In the genomic region with DNA sequence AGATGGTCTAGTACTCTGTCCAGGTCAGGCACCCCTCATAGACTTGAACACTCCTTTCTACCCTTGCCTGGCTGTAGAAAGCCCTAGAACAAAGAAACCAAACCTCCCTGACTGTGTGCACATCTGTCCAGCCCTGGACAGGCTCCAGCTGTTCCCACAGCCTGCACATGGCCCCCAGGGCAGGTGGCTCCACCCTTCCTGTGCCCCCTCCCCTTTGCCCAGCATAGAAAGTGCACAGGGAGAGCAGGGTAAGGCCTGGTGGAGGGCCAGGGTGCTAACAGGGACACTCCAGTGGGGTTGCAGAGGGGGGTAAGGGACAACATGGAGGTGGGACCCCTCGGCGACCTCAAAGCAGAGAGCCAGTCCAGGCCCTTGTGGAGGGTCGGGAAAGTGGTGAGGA, we compare ENCODE assay signal across 10 mouse cellular contexts. TPM values are rescaled to one million over a fixed set of nuclear protein-coding genes. Genes with fewer than 3 reads are reported as not detected.
DNase-seq lines count a peak whose midpoint lies in the region; ATAC-seq and TF ChIP-seq lines count a peak whose summit lies in the region.
"Had no signal": no experiment of that assay in that cellular context is flagged by ENCODE, and none has a peak within 500 bp of the region (broad histone marks: within the 10 kb centered on the region; RNA-seq: fewer than 3 reads in every experiment).

No protein-coding gene starts in this region.

- H3K27me3 ChIP-seq in intestine, embryonic 16.5 days (replicated peaks; ENCODE audit: control insufficient read depth, insufficient read depth, low read length), result no peaks in the 10 kb centered on the region
- no peaks in the 10 kb centered on the region for H3K27me3 ChIP-seq in myocyte (ENCODE audit: control insufficient read depth, insufficient read depth, insufficient read length)

- peaks cover 17% of the 10 kb centered on the region for H3K36me3 ChIP-seq in intestine, embryonic 16.5 days (ENCODE audit: control insufficient read depth, insufficient read depth, low read length)
- H3K36me3 ChIP-seq in myocyte (ENCODE audit: control insufficient read depth, insufficient read depth), result peaks cover 12% of the 10 kb centered on the region

- no peak overlapping the region; the same call in 1 of the 2 replicates for H3K4me3 ChIP-seq in layer of hippocampus, adult 2 months
- peak overlapping the region; percentile 16; the same call in 1 of the 2 replicates for H3K4me3 ChIP-seq in embryonic fibroblast, embryonic 13.5 days (ENCODE audit: insufficient read depth, low read length)
- peak overlapping the region; percentile 84 for H3K4me3 ChIP-seq in intestine, embryonic 16.5 days (ENCODE audit: low read length)
- H3K4me3 ChIP-seq in myocyte, result peak overlapping the region; percentile 95
- H3K4me3 ChIP-seq: erythroblast, embryonic 14.5 days had no signal

- peaks cover 36% of the 10 kb centered on the region for H3K79me2 ChIP-seq in myocyte (ENCODE audit: control insufficient read depth, insufficient read depth)

- DNase-seq in layer of hippocampus, adult 2 months (ENCODE audit: low spot score in 2 of 2), result no peak
- DNase-seq in layer of hippocampus, adult 9-11 months, result no peak
- no peak for DNase-seq in right cerebral cortex, postnatal 36 days (ENCODE audit: low spot score in 2 of 2)
- no peak for DNase-seq in urinary bladder, postnatal 10 days (ENCODE audit: low spot score)
- DNase-seq in gastrocnemius, adult 8-10 months (ENCODE audit: low spot score in 2 of 2), result no peak

- H3K27ac ChIP-seq in layer of hippocampus, adult 2 months, result peak overlapping the region; percentile 18; the same call in 1 of the 2 replicates
- peak overlapping the region; percentile 22 for H3K27ac ChIP-seq in embryonic fibroblast, embryonic 13.5 days (ENCODE audit: insufficient read depth, low read length)
- H3K27ac ChIP-seq in intestine, embryonic 16.5 days (ENCODE audit: low read length), result peak overlapping the region; percentile 77
- H3K27ac ChIP-seq: liver, embryonic 14.5 days had no signal

- WGBS in intestine, embryonic 16.5 days, result 34% methylated on average over 3 of the region's 3 CpGs

- no peaks in the 10 kb centered on the region for H3K9me3 ChIP-seq in intestine, embryonic 16.5 days (ENCODE audit: control insufficient read depth, low read length)

- H3ac ChIP-seq in myocyte (ENCODE audit: control insufficient read depth, insufficient read length), result no peak overlapping the region

- ATAC-seq in intestine, embryonic 16.5 days, result no peak

- no peak for TF ChIP-seq POLR2A in embryonic fibroblast, embryonic 13.5 days (IDR thresholded peaks at IDR 0.05; ENCODE audit: low read depth, low read length)
- TF ChIP-seq POLR2A in myocyte (IDR thresholded peaks at IDR 0.05; ENCODE audit: insufficient read length, low read depth), result no peak

- no peak for TF ChIP-seq CTCF in layer of hippocampus, adult 2 months (conservative IDR thresholded peaks at IDR 0.05)
- no peak for TF ChIP-seq CTCF in embryonic fibroblast, embryonic 13.5 days (IDR thresholded peaks at IDR 0.05; ENCODE audit: borderline replicate concordance, insufficient read depth, low read length)

- peaks cover 10% of the 10 kb centered on the region; the same call in 1 of the 2 replicates for H3K4me1 ChIP-seq in embryonic fibroblast, embryonic 13.5 days (ENCODE audit: control insufficient read depth, insufficient read depth, low read length)
- H3K4me1 ChIP-seq in intestine, embryonic 16.5 days (ENCODE audit: control insufficient read depth, insufficient read depth, low read length), result peaks cover 25% of the 10 kb centered on the region

- H3K9ac ChIP-seq in intestine, embryonic 16.5 days (ENCODE audit: low read depth, low read length), result peak overlapping the region; percentile 57
- H3K9ac ChIP-seq: liver, embryonic 14.5 days had no signal

- peak overlapping the region; percentile 81 for H3K4me2 ChIP-seq in intestine, embryonic 16.5 days (ENCODE audit: low read depth, low read length)
- H3K4me2 ChIP-seq in myocyte (ENCODE audit: low read depth), result peak overlapping the region; percentile 87

TF ChIP-seq in myocyte, 11 proteins besides CTCF, POLR2A, EP300 and RAD21:
- TF ChIP-seq TCF3 (IDR thresholded peaks at IDR 0.05; ENCODE audit: insufficient read length, low read depth) (no peak), TCF12 (IDR thresholded peaks at IDR 0.05; ENCODE audit: insufficient read depth, poor library complexity, severe bottlenecking) (no peak), POLR2AphosphoS2 (IDR thresholded peaks at IDR 0.05; ENCODE audit: insufficient read length, low read depth) (no peak), MYOD1 (IDR thresholded peaks at IDR 0.05; ENCODE audit: control insufficient read depth in 1 of 3, insufficient read length in 2 of 3, low read depth in 2 of 3) (peak in 2 of 3 experiments; percentile 30 to 35), MYOG (IDR thresholded peaks at IDR 0.05; ENCODE audit: control insufficient read depth in 1 of 3, insufficient read depth in 1 of 3, insufficient read length in 2 of 3, low read depth in 2 of 3) (peak in 1 of 3 experiments; percentile 2), MAX (IDR thresholded peaks at IDR 0.05; ENCODE audit: low read depth) (no peak), E2F4 (IDR thresholded peaks at IDR 0.05; ENCODE audit: insufficient read depth) (no peak)

RNA-seq across cellular contexts. Expression of a gene that starts 2.3 kb away (rescaled TPM):
- total RNA-seq in layer of hippocampus, adult 2 months (2021), result 1 to 10 TPM; 7.0 to 8.4 TPM
- 59.7 and 75.7 TPM in 2 replicates for polyA plus RNA-seq in embryonic fibroblast, embryonic 13.5 days (2011; ENCODE audit: insufficient read length, low read depth, missing spikeins)
- polyA plus RNA-seq in intestine, embryonic 16.5 days (2015; fragmentation: Nextera tagmentation; extraction: Ambion mirVana), result 9.7 and 9.9 TPM in 2 replicates
- 49.4 TPM for polyA plus RNA-seq in myocyte (2012; fragmentation: generic; extraction: Trizol)
- total RNA-seq in gastrocnemius, adult 8-10 months (2022), result 10 to 100 TPM; 13.0 to 15.2 (median 14.2) TPM

RNA-seq across cellular contexts. Expression of a gene that starts 36.2 kb away (rescaled TPM):
- total RNA-seq in layer of hippocampus, adult 2 months (2021), result 1 to 10 TPM; 2.2 to 2.9 TPM
- polyA plus RNA-seq in embryonic fibroblast, embryonic 13.5 days (2011; ENCODE audit: insufficient read length, low read depth, missing spikeins), result 14.2 and 21.2 TPM in 2 replicates
- polyA plus RNA-seq in intestine, embryonic 16.5 days (2015; fragmentation: Nextera tagmentation; extraction: Ambion mirVana), result 85.5 and 106 TPM in 2 replicates
- 31.0 TPM for polyA plus RNA-seq in myocyte (2012; fragmentation: generic; extraction: Trizol)
- total RNA-seq in gastrocnemius, adult 8-10 months (2022), result 1 to 10 TPM; 1.5 to 3.3 (median 1.7) TPM

RNA-seq across cellular contexts. Expression of a gene that starts 39.1 kb away (rescaled TPM):
- not detected for total RNA-seq in layer of hippocampus, adult 2 months (2021)
- not detected in 2 replicates for polyA plus RNA-seq in embryonic fibroblast, embryonic 13.5 days (2011; ENCODE audit: insufficient read length, low read depth, missing spikeins)
- 17.3 and 18.4 TPM in 2 replicates for polyA plus RNA-seq in intestine, embryonic 16.5 days (2015; fragmentation: Nextera tagmentation; extraction: Ambion mirVana)
- polyA plus RNA-seq in myocyte (2012; fragmentation: generic; extraction: Trizol), result not detected
- total RNA-seq in gastrocnemius, adult 8-10 months (2022), result not detected

RNA-seq across cellular contexts. Expression of a gene that starts 56.2 kb away (rescaled TPM):
- total RNA-seq in layer of hippocampus, adult 2 months (2021), result 10 to 100 TPM; 12.2 to 13.6 TPM
- 15.9 and 18.6 TPM in 2 replicates for polyA plus RNA-seq in embryonic fibroblast, embryonic 13.5 days (2011; ENCODE audit: insufficient read length, low read depth, missing spikeins)
- 23.3 and 24.7 TPM in 2 replicates for polyA plus RNA-seq in intestine, embryonic 16.5 days (2015; fragmentation: Nextera tagmentation; extraction: Ambion mirVana)
- 20.3 TPM for polyA plus RNA-seq in myocyte (2012; fragmentation: generic; extraction: Trizol)
- total RNA-seq in gastrocnemius, adult 8-10 months (2022), result 1 to 10 TPM; 4.7 to 8.3 (median 5.2) TPM

Comparison
In these comparisons a context has a peak if more than half of its experiments do, and no peak if none do; other contexts are left out.
1. H3K27ac ChIP-seq: peak in every context shown above with its lines; median percentile 77 in intestine, embryonic 16.5 days; 22 in embryonic fibroblast, embryonic 13.5 days; 18 in layer of hippocampus, adult 2 months.
2. RNA of a gene that starts 39.1 kb away (polyA plus RNA-seq): 17.3 to 18.4 TPM in intestine, embryonic 16.5 days; not detected in myocyte (single experiment) and not detected in embryonic fibroblast, embryonic 13.5 days; every median in the first group is over 10 times any median in the second.